Mouse (Mus musculus) lung, adult 2 months (tissue): ENCODE data around the gene Rpp30.

Experiments
- CTCF ChIP-seq: fragments of 200-500 bp; IDR thresholded peaks from 2 replicates; pipeline ENCODE4 v1.5.1; 2011; ENCODE audit warnings: mild to moderate bottlenecking, low read length, control low read depth; ENCODE audit not compliant: insufficient read depth
- POLR2A ChIP-seq: fragments of 200-500 bp; IDR thresholded peaks from 2 replicates; pipeline ENCODE4 v1.6.1; 2011; ENCODE audit warnings: low read depth, mild to moderate bottlenecking, control low read depth, low read length, borderline replicate concordance; ENCODE audit errors: extremely low read depth

- no peak for TF ChIP-seq CTCF
- TF ChIP-seq POLR2A, result peak; percentile 32; the same call in 1 of the 2 replicates
Observed at GRCm38 (mm10) chr19:36083262-36084225, at the start of gene Rpp30.
